Mouse (Mus musculus): ENCODE results near the gene Flcn. TPM values are rescaled to one million over a fixed set of nuclear protein-coding genes. Genes with fewer than 3 reads are reported as not detected.
"Not testable (repeated sequence)": the region's sequence is repeated elsewhere in the genome, so short reads cannot be mapped to it uniquely, and the experiment has no call there.

Gene Flcn
- total RNA-seq (2015) (11.1 and 15.6 TPM in 2 replicates), total RNA-seq (2017) (15.8 and 18.4 TPM in 2 replicates)

DNA sequence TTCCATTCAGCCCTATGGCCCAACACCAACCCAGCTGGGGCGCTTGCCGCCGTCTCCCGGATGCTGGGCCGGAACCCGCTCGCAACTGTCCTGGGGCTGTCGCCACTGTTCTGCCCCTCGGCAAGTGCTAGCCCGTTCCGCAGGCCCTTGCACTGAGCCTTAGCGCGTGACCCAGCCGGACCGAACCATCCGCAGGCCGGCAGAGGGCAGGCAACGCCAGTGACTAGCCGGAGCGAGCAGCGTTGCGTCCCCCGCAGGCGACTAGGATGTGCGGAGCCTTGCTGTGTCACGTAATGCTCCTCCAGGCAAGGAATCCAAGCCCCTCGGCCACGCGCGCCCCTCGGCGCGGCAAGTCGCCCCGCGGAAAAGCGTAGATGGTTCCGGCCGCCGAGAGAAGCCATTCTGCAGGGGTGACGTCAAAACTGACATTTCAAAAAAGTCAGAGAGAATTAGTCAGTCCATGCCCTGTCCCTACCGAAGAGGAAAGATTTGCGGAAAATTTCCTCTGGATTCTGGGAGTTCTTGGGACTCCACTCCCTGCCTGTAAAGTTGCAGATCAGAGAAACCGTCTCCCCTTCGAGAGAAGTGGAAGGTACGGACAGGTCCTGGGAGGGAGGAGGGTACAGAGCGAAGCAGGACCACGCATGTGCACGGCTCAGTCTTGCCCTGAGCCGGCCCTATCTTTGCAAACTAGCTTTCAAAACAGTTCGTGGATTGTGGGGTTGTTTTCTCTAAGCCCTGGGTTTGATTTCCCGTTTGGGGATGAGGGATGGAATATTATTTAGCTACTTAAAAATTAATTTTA, at the start of gene Flcn:
Flcn (minus strand) TSS at position 347 of the 805 bp plus-strand sequence.
- ATAC-seq (replicated peaks; ENCODE audit: poor library complexity): peak; percentile 79

DNA sequence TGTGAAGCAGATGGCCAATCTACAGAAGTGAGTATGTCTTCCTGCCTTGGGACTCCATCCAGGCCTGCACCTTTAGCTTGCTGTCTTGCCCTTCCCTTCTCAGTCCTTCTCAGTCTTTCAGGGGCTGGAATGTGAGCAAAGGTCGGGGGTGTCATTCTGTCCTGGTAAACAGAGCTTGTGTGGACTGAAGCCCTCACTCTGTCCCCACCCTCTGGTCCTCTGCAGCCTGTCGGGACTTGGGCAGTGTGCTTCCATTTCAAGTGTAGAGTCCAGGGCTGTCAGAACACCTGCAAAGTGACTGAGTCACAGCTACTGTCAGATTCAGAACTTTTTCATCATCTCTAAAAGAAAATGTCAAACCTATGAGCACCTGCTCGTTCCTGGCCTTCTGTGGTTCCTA, 43.0 kb upstream of the Flcn start:
- ATAC-seq (replicated peaks; ENCODE audit: poor library complexity): no peak

DNA sequence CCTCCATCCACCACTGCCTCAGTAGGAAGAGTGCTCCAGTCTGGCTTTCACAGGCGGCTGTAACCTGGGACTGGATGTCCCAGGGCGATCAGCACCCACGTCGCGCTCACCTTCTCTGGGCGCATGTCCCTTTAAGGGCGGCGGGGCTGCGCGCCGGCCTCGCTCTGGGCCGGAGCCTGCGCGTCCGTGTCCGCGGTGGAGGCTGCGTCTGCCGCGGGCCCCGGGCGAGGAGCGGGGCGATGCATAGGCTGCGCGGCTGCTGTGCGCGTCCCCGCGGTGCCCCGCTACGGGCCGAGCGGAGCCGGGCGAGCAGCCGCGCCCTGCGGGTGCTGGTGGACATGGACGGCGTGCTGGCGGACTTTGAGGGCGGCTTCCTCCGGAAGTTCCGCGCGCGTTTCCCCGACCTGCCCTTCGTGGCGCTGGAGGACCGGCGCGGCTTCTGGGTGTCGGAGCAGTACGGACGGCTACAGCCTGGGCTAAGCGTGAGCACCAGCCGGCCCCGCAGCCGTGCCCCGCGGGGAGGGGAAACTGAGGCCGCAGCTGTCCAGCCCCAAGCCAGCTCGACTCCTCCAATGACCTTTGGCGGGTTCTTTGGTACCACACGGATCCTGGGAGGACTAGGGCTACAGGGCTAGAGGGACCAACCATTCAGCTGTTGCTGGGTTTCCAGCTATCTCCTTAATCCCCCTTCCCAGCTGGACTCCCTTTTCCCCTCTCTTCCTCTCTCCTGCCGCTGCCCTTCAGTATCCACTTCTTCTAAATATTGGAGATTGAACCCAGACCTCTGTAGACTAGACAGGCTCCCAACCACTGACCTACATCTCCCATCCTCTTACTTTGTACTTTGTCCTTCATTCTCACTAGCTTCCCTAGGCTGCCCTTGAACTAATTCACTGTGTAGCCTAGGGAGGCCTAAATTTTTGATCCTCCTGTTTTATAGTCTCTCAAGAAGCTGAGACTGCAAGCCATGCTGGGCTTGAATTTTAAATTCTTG, 38.4 kb upstream of the Flcn start:
- ATAC-seq (replicated peaks; ENCODE audit: poor library complexity): peak; percentile 69

DNA sequence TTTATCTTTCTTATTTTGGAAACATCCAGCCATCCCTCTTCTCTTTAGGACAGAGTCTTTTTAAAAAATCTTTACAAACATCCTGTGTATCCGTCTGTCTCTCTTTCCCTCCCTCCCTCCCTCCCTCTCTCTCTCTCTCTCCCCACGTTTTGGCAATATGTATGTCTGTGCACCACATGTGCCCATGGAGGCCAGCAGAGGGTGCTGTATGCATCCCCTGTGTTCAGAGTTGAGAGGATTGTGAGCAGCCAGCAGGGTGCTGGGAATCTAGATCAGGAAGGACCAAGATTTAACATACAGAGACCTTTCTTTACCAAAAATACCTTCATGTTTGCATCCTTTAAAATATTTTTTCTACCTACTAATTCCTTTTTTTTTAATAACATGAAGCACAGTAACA, 37.3 kb upstream of the Flcn start:
- ATAC-seq (replicated peaks; ENCODE audit: poor library complexity): peak; percentile 94

DNA sequence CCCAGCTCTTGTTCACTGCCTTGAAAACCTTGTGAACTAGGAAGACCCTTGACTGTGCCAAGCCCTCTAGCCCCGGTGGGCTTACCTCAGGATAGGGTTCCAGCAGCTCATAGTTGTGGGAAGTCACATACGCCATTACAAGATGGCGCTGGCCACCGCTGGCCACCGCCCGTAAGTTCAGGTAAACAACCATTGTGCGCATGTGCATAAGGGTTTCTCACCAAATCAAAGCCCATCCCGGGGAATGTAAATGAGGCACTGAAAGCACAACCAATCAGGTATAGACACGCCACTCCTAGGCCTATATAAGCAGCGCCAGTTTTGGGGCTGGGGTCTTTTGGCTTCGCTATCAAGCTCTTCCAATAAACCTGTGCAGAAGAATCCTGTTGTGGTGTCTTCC, 36.5 kb upstream of the Flcn start:
- no peak for ATAC-seq (replicated peaks; ENCODE audit: poor library complexity)

DNA sequence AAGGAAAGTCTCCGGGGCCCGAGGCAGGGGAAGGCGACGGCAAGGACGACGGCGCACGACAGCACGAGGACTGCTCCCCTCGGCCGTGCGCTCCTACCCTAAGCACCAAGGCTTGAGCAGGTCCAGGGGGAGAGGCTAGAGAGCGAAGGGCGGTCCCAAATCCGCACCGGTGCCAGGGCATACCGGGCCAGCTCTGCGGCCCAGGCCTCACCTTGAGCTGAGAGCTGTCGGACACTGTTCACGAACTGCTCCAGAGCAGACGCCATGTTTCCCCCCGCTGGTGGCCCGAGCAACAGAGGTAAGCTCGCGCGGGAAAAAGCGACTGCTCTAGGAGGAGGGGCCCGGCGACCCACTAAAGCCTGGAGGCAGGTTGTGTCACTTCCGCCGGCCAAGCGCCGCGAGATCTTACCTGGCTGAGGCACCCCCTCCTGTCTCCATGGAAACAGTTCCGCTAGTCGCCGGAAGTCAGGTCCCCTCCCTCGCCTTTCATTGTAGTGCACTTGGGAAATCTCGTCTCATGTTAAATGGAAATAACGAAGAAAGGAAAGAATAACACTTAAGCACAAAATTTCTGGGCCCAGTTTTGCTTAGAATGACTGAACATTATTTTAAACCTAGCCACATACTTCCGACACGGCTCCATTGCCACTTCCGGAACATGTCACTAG, 29.8 kb upstream of the Flcn start, which contains the start of gene Cops3:
Cops3 (minus strand) TSS at position 380 of the 668 bp plus-strand sequence.
- ATAC-seq (replicated peaks; ENCODE audit: poor library complexity): peak; percentile 91

DNA sequence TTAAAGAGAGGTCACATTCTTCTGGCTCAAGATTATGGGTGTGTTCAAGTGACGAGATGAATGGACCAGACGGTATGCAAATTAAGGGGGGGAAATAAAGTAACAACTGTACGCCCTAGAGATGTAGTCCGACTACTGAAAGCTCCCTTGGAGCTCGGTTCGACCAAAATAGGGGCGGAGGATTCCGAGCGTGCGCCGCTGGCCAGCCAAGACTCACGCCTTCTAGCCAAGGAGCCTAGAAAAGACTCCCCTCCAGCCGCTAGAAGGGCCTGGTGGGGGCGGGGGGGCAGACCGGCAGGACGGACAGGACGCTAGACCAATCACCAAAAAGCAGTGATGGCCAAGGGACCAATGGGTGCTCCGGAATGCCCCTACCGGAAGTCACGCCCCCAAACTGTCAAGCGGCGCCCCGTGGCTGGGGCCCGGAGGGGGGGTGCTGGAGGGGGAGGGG, 29.2 kb upstream of the Flcn start, which contains the start of gene Nt5m:
Nt5m (plus strand) TSS at position 440 of the 451 bp plus-strand sequence.
- peak; percentile 94 for ATAC-seq (replicated peaks; ENCODE audit: poor library complexity)

DNA sequence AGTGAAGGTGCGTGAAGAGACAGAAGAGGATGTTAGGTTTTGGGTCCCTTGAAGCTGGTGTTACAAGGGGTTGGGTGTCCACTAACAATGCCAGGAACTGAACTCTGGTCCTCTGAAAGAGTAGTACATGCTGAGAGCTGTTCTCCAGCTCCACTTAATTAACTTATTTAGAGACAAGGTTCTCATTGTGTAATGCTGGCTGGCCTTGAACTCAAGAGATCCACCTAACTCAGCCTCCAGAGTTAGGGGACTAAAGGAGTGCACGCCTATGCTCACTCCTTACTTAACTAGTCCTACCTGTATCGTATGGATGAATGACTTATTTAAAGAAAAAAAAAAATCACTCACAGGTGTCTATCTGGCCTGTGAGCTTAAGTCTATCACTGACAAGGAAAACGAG, 28.6 kb upstream of the Flcn start:
- ATAC-seq (replicated peaks; ENCODE audit: poor library complexity): no peak

DNA sequence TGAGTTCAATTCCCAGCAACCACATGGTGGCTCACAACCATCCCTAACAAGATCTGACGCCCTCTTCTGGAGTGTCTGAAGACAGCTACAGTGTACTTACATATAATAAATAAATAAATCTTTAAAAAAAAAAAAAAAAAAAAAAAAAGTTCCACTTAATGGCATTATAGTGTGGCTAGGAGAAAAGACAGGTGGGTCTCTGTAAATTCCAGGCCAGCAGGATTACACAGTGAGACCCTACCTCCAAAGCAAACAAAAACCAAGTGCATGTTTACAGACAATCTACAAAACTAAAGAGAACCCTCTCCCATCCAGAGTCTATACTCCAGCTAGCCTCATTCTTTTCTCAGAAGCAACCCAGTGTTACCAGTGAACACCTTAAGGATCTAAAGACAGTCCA, 28.0 kb upstream of the Flcn start:
- ATAC-seq (replicated peaks; ENCODE audit: poor library complexity): not testable (repeated sequence)

DNA sequence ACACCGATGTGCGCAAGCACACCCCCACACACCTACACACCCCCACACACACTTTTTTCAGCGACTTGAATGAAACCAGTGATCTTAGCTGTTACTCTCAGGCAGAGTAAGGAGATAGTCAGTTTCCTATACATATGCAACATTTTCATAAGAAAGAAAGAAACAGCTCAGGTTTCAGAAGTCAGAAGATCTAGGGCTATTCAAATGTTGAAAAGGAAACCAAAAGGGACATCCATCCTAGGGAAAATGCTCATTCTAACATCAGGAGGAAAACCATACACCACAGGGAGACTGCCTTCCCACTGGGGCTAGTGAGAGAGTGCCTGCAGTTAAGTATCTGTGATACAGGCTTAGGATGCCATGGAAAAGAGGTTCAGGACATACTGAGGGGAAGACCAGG, 11.8 kb upstream of the Flcn start:
- no peak for ATAC-seq (replicated peaks; ENCODE audit: poor library complexity)

DNA sequence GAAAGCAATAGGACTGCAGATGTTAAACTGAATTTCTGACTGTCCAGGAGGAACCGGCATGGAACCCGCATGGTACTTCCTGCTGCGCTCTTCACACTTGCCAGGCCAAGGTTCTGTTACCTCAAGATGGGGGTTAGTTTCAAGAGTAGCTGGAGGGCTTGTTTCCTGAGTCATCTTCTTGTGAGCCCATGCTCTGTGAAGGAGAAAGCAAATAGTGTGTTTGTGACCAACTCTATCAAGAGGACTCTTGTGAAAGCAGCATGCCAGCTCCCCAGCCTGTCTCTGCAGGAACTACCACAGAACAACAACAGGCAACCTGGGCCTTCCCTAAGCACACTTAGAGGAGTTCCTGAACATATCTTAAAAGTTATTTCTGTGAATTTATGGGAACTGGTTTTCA, 8.1 kb upstream of the Flcn start:
- no peak for ATAC-seq (replicated peaks; ENCODE audit: poor library complexity)

DNA sequence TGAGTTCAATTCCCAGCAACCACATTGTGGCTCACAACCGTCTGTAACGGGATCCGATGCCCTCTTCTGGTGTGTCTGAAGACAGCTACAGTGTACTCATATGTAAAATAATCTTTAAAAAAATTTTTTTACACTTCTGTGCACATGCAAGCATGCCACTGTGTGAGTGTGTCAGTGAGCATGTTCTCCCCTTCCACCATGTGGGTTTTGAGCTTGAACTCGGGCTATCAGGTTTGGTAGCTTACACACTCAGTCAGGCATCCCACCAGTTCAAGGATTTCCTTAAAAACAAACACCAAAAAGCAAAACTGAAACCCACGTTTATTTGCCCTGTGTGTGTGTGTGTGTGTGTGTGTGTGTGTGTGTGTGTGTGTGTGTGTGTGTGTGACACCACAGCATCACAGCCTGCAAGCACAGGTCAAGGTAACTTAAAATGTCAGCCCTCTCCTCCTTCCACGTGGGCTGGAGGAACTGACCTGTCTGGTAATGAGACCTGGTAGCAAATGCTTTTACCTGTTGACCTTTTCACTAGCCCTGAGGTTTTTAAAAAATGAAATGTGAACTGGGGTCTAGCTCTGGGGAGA, 5.8 kb upstream of the Flcn start:
- ATAC-seq (replicated peaks; ENCODE audit: poor library complexity): no peak

DNA sequence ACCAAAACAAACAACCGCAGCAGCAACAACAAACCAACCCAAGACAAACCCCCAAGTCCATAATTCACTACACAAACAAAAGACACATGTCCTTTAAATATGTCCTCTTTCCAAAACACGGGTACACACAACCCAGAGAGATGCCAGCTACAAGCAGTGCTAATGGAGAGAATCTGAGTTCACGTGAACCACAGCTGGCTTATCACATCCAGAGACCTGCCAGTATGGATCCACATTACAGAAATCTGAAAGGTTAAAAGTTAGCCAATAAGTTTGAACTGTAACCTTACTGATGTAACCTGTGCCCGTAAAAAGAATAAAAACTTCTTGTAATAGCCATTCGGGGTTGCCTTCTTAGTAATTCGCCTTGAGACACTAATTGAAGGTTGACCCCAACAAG, 5.1 kb upstream of the Flcn start:
- no peak for ATAC-seq (replicated peaks; ENCODE audit: poor library complexity)

DNA sequence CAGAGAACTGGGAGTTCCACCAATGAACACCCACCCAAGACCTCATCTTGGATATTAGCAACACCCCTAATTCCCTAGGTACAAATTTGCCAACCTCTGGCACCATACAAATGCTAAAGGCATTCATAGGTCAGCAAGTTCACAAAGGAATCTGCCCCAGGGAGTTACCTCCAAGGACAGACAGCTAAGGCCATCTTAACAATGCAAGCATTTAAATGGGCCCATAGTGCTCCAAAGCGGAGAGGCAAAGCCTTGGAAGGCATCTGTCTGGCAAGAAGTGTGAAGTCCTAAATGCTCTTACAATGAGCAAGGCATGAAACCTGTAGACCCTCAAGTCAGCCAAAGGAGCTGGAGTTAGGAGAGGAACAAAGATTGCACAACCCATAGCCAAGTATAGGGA, 4.5 kb upstream of the Flcn start:
- ATAC-seq (replicated peaks; ENCODE audit: poor library complexity): no peak

DNA sequence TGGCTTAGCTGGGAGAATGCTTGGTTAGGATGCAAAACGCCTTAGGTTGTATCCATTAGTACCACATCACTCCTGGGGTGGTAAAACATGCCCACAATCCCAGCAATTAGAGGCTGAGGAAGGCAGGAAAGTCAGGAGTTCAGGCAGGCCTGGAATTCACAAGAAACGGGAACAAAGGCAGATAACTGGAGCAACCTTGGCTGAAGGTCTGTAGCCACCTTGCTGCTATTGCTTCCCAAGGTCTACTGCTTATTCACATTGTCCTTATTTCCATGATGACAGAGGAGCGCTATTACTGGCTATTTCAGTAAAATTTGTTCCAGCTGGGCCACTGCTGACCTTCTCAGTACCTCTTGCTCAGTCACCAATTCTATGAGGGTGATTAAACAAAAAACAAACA, 3.5 kb upstream of the Flcn start:
- ATAC-seq (replicated peaks; ENCODE audit: poor library complexity): no peak

DNA sequence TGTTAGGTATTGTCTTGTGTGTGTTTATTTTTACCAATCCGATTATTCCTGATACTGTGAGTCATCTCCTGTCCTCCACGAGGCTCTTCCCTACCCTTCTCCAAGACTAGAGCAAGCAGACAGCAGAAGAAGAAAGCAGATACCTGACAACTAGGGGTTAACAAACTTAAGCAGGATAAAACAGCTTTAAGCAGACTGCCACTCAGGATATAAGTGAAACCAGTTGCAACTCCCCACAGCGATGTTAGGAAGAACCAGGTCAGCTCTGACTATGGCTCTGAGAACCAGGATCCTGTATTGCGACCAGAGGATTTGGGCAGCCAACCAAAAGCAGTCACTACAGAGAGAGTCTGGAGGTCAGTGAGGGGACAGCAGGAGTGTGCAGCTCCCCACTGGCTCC, 1.4 kb upstream of the Flcn start:
- ATAC-seq (replicated peaks; ENCODE audit: poor library complexity): no peak

DNA sequence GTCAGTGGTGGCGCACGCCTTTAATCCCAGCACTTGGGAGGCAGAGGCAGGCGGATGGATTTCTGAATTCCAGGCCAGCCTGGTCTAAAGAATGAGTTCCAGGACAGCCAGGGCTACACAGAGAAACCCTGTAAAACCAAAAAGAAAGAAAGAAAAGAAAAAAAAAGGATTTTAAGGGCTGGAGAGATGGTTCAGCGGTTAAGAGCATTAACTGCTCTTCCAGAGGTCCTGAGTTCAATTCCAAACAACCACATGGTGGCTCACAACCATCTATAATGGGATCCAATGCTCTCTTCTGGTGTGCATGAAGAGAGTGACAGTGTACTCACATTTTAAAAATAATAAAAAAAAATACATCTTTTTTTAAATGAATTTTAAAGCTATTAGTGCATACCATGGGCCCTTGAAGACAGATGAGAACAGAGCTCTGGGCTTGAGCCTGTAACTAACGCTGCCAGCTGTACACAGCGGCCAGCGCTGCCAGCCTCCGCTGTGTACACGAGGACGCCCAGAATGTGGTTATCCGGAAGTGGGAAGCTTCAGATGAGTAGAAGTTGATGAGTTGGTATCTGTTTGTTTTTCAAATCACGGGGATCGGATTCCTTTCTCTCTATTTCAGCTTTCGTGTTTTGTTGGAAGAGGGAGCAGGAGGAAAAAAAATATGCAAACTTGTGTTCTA, 803 bp upstream of the Flcn start:
- no peak for ATAC-seq (replicated peaks; ENCODE audit: poor library complexity)

DNA sequence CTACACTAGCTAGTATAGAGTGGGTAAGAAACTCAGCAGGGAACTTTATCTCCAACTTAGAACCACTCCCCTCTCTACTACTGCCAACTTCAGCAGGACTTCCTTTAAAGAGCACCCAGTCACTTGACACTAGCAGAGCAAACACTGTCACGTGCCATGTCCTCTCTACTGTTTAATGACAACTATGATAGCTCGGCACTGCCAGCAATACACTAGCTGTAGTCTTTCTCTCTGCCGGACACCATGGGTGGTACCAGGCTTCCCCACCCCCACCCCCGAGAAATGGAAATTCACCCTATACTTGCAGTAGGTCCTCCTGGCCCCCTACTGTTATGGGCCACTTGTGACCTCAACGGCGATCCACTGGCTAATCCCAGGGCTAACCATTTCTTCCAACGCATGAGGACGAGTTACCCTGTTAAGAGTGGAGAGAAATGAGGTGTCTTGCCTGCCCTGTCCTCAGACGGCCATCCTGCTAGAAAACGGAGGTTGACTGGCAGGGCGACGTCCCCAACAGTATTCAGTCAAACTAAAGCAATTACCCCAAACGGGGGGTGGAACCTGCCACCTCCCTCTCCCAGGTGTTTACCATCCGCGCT, 646 bp downstream of the Flcn start:
- ATAC-seq (replicated peaks; ENCODE audit: poor library complexity): peak; percentile 76

DNA sequence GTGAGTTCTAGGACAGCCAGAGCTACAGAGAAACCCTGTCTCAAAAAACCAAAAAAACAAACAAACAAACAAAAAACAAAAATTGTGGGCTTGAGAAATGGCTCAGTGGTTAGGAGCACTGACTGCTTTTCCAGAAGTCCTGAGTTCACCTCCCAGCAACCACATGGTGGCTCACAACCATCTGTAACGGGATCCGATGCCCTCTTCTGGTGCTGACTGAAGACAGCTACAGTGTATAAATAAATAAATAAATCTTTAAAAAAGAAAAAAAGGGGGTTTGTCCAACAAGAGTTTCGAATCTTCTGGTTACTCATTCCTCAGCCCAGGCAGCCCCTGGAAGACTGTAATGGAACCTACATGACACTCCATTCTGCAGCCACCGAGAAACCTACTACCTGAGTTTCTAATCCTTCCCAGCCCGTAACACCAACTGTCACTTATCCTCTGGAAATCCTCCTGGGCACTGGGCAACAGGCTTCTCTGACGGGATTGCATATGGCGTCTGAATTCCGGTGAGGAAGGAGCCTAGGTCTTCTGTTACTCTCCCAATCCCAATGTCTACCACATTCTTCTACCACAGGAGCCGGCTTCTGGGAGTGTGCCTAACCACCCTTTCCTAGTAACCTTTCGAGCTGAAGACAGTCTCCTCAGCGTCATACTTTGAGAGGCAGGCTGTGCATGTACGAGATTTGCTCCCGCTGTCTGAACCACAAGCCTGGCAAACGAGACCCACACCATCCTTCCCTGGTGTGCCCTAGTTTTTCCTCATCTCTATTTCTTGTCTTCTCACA, 1.5 kb downstream of the Flcn start:
- no peak for ATAC-seq (replicated peaks; ENCODE audit: poor library complexity)
